Mouse (Mus musculus): ENCODE data around the gene Tbpl1. TPM values are rescaled to one million over a fixed set of nuclear protein-coding genes. Genes with fewer than 3 reads are reported as not detected.

Tbpl1 gene
- polyA plus RNA-seq, 1 experiment from 2014 or later = 88.8 TPM

GRCm38 (mm10) chr10:22700773-22701172, 31.0 kb downstream of the Tbpl1 start:
- Histone ChIP-seq H3K36me3 (ENCODE audit: control insufficient read depth, insufficient read depth, low read length) (peaks cover 5% of the 10 kb centered on the region), H3K9me3 (replicated peaks; ENCODE audit: control insufficient read depth, low read length, poor library complexity, severe bottlenecking) (no peaks in the 10 kb centered on the region), H3K9ac (ENCODE audit: low read depth, low read length) (no peak overlapping the region), H3K27ac (ENCODE audit: low read length) (no peak overlapping the region), H3K4me3 (ENCODE audit: low read depth, low read length) (no peak overlapping the region), H3K4me2 (ENCODE audit: low read length) (no peak overlapping the region), H3K4me1 (ENCODE audit: control insufficient read depth, insufficient read depth, low read length) (no peaks in the 10 kb centered on the region), H3K27me3 (ENCODE audit: control insufficient read depth, insufficient read depth, low read depth, low read length) (no peaks in the 10 kb centered on the region)
- 86% methylated on average over 9 of the region's 9 CpGs for WGBS
- no peak for ATAC-seq

DNA sequence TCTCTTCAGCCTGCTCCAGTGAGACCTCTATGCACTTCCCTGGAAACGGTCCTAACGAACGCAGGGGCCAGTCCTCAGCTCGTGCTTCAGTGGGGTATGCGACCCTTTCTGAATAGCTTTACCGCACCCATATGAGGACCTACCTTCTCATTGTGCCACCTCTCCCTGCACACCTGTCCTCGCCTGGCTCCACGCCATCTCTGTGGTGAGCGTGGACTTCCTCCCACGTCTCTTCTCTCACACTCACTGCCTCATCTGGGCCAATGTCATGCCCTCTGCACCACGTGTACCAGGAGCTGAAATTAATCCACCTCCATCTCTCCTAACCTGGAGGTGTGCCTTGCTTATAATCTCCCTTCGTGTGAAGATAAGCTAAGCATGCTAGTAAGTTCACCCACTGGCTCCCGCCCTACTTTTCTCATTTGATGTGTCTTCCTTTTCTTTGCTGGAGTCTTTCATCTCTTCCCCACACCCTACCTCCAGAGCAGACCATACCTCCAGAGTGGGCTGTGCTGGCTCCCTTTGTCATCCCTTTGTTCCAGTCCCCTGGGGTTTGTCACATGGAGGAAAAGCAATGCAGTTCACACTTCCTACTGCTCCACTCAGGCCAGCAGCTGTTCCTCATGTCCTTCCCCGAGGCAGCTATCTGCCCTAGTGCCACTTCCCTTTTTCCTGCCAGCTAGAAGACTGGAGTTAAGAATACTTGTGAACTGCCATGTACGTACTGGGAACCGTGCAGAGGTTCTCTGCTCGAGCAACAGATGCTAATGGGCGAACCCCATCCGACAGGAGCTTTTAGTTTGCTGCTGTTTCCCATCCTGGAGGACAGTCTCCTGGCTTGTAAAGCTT, 32.0 kb downstream of the Tbpl1 start:
- no peak overlapping the region for H3K4me3 ChIP-seq (ENCODE audit: low read depth, low read length)
- 86% methylated on average over 19 of the region's 19 CpGs for WGBS
- no peaks in the 10 kb centered on the region for H3K9me3 ChIP-seq (replicated peaks; ENCODE audit: control insufficient read depth, low read length, poor library complexity, severe bottlenecking)
- H3K9ac ChIP-seq (ENCODE audit: low read depth, low read length) = no peak overlapping the region
- no peaks in the 10 kb centered on the region for H3K4me1 ChIP-seq (ENCODE audit: control insufficient read depth, insufficient read depth, low read length)
- peak; percentile 52 for ATAC-seq
- no peak overlapping the region for H3K4me2 ChIP-seq (ENCODE audit: low read length)
- H3K27ac ChIP-seq (ENCODE audit: low read length) = no peak overlapping the region
- no peaks in the 10 kb centered on the region for H3K27me3 ChIP-seq (ENCODE audit: control insufficient read depth, insufficient read depth, low read depth, low read length)
- H3K36me3 ChIP-seq (ENCODE audit: control insufficient read depth, insufficient read depth, low read length) = no peaks in the 10 kb centered on the region

- WGBS = 94% methylated on average over 9 of the region's 9 CpGs
- no peak overlapping the region for H3K9ac ChIP-seq (ENCODE audit: low read depth, low read length)
- H3K27ac ChIP-seq (ENCODE audit: low read length) = no peak overlapping the region
- H3K4me3 ChIP-seq (ENCODE audit: low read depth, low read length) = no peak overlapping the region
- H3K27me3 ChIP-seq (ENCODE audit: control insufficient read depth, insufficient read depth, low read depth, low read length) = no peaks in the 10 kb centered on the region
- H3K9me3 ChIP-seq (replicated peaks; ENCODE audit: control insufficient read depth, low read length, poor library complexity, severe bottlenecking) = no peaks in the 10 kb centered on the region
- ATAC-seq = no peak
- no peaks in the 10 kb centered on the region for H3K4me1 ChIP-seq (ENCODE audit: control insufficient read depth, insufficient read depth, low read length)
- no peak overlapping the region for H3K4me2 ChIP-seq (ENCODE audit: low read length)
- H3K36me3 ChIP-seq (ENCODE audit: control insufficient read depth, insufficient read depth, low read length) = no peaks in the 10 kb centered on the region
These were observed 33.4 kb downstream of the Tbpl1 start for GRCm38 (mm10) chr10:22698158-22698953.

- Histone ChIP-seq H3K27ac (ENCODE audit: low read length) (no peak overlapping the region), H3K36me3 (ENCODE audit: control insufficient read depth, insufficient read depth, low read length) (no peaks in the 10 kb centered on the region), H3K4me3 (ENCODE audit: low read depth, low read length) (no peak overlapping the region), H3K27me3 (ENCODE audit: control insufficient read depth, insufficient read depth, low read depth, low read length) (no peaks in the 10 kb centered on the region), H3K4me1 (ENCODE audit: control insufficient read depth, insufficient read depth, low read length) (no peaks in the 10 kb centered on the region), H3K9me3 (replicated peaks; ENCODE audit: control insufficient read depth, low read length, poor library complexity, severe bottlenecking) (no peaks in the 10 kb centered on the region), H3K4me2 (ENCODE audit: low read length) (no peak overlapping the region), H3K9ac (ENCODE audit: low read depth, low read length) (no peak overlapping the region)
- no peak for ATAC-seq
- 92% methylated on average over 7 of the region's 7 CpGs for WGBS
These were observed 34.9 kb downstream of the Tbpl1 start for GRCm38 (mm10) chr10:22696864-22697263.

- H3K9ac ChIP-seq (ENCODE audit: low read depth, low read length) = no peak overlapping the region
- H3K9me3 ChIP-seq (replicated peaks; ENCODE audit: control insufficient read depth, low read length, poor library complexity, severe bottlenecking) = no peaks in the 10 kb centered on the region
- no peak overlapping the region for H3K27ac ChIP-seq (ENCODE audit: low read length)
- WGBS = 93% methylated on average over 9 of the region's 9 CpGs
- H3K27me3 ChIP-seq (ENCODE audit: control insufficient read depth, insufficient read depth, low read depth, low read length) = no peaks in the 10 kb centered on the region
- H3K4me3 ChIP-seq (ENCODE audit: low read depth, low read length) = no peak overlapping the region
- H3K4me1 ChIP-seq (ENCODE audit: control insufficient read depth, insufficient read depth, low read length) = no peaks in the 10 kb centered on the region
- no peak overlapping the region for H3K4me2 ChIP-seq (ENCODE audit: low read length)
- ATAC-seq = no peak
- H3K36me3 ChIP-seq (ENCODE audit: control insufficient read depth, insufficient read depth, low read length) = no peaks in the 10 kb centered on the region
These were observed 35.5 kb downstream of the Tbpl1 start for GRCm38 (mm10) chr10:22696236-22696635.

DNA sequence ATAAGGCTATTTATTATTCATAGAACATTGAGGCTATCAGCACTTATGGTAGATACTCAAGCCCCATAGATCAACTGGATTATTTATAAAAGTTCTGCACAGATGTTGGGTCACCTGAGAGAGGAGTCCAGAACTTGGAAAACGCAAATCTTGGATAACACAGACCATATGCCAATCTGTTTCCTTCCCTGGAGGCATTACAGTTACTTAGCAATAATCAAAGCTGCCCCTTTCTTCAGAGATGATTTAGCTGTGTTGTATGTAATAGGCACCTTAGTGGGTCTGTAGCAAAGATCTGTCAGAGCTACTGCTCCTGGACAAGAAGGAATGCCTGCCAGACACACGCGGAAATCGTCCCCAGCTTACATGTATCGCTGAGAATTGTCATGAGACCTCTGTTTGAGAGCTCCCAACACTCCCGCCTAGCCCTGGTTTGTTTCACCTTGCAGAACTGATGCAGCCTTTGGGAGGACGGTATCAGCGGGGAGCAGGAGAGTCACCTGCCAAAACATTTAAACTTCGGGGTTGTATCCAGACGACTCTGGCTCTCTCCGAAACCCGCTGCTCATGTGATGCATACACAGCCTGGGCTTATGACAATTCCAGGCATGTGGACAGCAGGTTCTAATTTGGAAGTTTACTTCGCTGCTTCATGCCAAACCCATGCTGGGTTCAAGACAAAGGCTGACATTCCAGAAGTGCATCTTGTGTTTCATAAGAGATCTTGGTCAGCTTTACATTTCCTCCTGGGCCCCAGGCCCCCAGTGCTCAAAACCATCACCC, 55.7 kb downstream of the Tbpl1 start:
- no peaks in the 10 kb centered on the region for H3K9me3 ChIP-seq (replicated peaks; ENCODE audit: control insufficient read depth, low read length, poor library complexity, severe bottlenecking)
- no peak overlapping the region for H3K9ac ChIP-seq (ENCODE audit: low read depth, low read length)
- whole genome bisulfite sequencing = 68% methylated on average over 13 of the region's 13 CpGs
- no peak overlapping the region for H3K27ac ChIP-seq (ENCODE audit: low read length)
- H3K4me1 ChIP-seq (ENCODE audit: control insufficient read depth, insufficient read depth, low read length) = no peaks in the 10 kb centered on the region
- H3K4me3 ChIP-seq (ENCODE audit: low read depth, low read length) = no peak overlapping the region
- no peaks in the 10 kb centered on the region for H3K36me3 ChIP-seq (ENCODE audit: control insufficient read depth, insufficient read depth, low read length)
- no peak overlapping the region for H3K4me2 ChIP-seq (ENCODE audit: low read length)
- H3K27me3 ChIP-seq (ENCODE audit: control insufficient read depth, insufficient read depth, low read depth, low read length) = no peaks in the 10 kb centered on the region
- ATAC-seq = no peak

DNA sequence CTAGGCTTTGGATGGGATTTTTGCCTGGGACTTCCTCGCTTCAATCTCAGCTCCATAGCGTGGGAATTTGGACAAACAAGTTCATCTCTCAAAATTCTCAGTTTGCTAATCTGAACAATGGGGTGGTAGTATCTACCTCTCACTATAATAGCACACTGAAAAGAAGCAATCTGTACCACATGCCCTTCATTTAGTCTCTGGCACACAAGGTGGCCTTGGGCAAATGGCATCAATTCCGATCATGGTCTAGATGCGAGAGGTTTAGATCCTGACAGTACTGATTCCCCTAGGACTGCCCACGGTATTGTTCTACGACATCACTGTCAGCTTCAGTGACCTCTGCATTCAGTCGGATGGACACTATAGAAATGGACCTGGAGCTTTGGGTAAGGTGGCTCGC, 57.6 kb downstream of the Tbpl1 start:
- Histone ChIP-seq H3K4me2 (ENCODE audit: low read length) (no peak overlapping the region), H3K4me3 (ENCODE audit: low read depth, low read length) (no peak overlapping the region), H3K27me3 (ENCODE audit: control insufficient read depth, insufficient read depth, low read depth, low read length) (no peaks in the 10 kb centered on the region), H3K9ac (ENCODE audit: low read depth, low read length) (no peak overlapping the region), H3K4me1 (ENCODE audit: control insufficient read depth, insufficient read depth, low read length) (no peaks in the 10 kb centered on the region), H3K27ac (ENCODE audit: low read length) (no peak overlapping the region), H3K9me3 (replicated peaks; ENCODE audit: control insufficient read depth, low read length, poor library complexity, severe bottlenecking) (no peaks in the 10 kb centered on the region), H3K36me3 (ENCODE audit: control insufficient read depth, insufficient read depth, low read length) (no peaks in the 10 kb centered on the region)
- no peak for ATAC-seq
- 90% methylated on average over 8 of the region's 8 CpGs for WGBS

GRCm38 (mm10) chr10:22668509-22668908, 63.2 kb downstream of the Tbpl1 start:
- H3K27ac ChIP-seq (ENCODE audit: low read length) = no peak overlapping the region
- 94% methylated on average over 13 of the region's 13 CpGs for WGBS
- no peaks in the 10 kb centered on the region for H3K9me3 ChIP-seq (replicated peaks; ENCODE audit: control insufficient read depth, low read length, poor library complexity, severe bottlenecking)
- H3K36me3 ChIP-seq (ENCODE audit: control insufficient read depth, insufficient read depth, low read length) = no peaks in the 10 kb centered on the region
- H3K27me3 ChIP-seq (ENCODE audit: control insufficient read depth, insufficient read depth, low read depth, low read length) = no peaks in the 10 kb centered on the region
- H3K4me3 ChIP-seq (ENCODE audit: low read depth, low read length) = no peak overlapping the region
- ATAC-seq = no peak
- H3K9ac ChIP-seq (ENCODE audit: low read depth, low read length) = no peak overlapping the region
- no peak overlapping the region for H3K4me2 ChIP-seq (ENCODE audit: low read length)
- no peaks in the 10 kb centered on the region for H3K4me1 ChIP-seq (ENCODE audit: control insufficient read depth, insufficient read depth, low read length)
